Mouse (Mus musculus) splenic B cell, adult 2 months (primary cell): ENCODE data around the gene Sema4f.

Source experiments
- DNase-seq: peaks from one replicate; pipeline ENCODE4 v3.0.0-alpha.2; 2011; ENCODE audit warnings: low read depth, low spot score
- H3K27me3 ChIP-seq: 2 replicates; pipeline ENCODE4 v1.6.1; 2012; ENCODE audit warnings: mild to moderate bottlenecking, low read length, moderate library complexity, mixed read lengths; ENCODE audit not compliant: control insufficient read depth, poor library complexity, insufficient read depth, severe bottlenecking
- H3K36me3 ChIP-seq: 2 replicates; pipeline ENCODE4 v1.6.1; 2012; ENCODE audit warnings: mild to moderate bottlenecking, low read length, moderate library complexity, mixed read lengths; ENCODE audit not compliant: control insufficient read depth, poor library complexity, insufficient read depth, severe bottlenecking

Gene Sema4f

DNA sequence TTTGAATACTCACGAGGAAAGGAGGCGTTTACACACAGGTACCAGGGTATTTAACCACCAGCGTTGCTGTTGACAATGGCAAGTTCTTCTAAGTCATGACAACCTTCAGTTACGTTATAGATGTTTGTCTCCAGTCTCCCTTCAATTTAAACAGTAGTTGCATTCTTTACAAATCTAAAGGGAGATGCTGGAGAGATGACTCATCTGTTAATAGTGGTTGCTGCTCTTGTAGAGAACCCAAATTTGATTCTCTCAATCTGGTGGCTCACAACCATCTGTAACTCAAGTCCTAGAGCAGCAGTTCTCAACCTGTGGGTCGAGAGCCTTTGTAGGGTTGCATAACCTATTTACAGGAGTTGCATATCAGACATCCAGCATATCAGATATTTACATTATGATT is 71.1 kb downstream of the Sema4f start:
- Histone ChIP-seq H3K36me3 (no peaks in the 10 kb centered on the region), H3K27me3 (no peaks in the 10 kb centered on the region)
- no peak for DNase-seq

DNA sequence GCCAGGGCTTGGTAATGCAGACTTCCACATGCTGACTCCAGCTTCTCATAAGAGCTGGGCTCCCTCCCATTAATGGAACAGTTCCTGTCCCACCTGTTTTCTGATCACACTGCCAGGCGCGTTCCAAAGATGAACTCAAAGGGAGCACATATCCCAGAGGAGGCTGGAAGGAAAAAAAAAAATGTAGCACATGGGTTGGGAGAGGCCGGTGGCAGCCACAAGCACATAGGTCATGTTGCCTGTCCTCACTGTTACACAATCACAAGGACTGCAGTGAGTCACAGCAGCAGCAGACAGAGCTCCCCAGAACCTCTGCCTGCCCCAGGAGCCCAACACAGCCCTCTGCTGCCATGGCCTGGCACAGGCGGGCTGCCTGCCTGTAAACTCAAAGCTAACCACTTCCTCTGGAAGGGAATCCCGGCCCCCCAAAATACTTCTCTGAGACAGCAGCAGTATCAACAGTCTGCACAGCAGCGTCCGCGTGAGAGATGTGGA is 76.1 kb downstream of the Sema4f start:
- H3K36me3 ChIP-seq: no peaks in the 10 kb centered on the region
- DNase-seq: no peak

DNA sequence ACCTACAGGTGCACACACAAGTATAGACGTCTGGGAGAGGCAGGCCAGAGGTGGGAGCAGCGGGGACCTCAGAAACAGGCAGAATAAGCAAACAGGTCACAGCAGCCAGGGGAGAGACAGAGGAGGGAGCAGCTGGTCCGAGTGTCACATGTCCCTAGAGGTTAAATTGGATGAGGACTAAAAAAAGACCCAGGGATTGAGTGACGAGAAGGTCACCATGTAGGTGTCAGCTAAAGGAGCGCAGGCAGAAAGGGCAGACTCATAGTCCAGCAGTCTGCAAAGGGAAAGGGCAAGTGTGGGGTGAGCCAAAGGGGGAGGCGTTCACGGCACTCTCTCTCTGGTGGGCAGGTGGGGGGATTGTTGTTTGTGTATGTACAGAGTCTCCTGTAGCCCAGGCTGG is 77.1 kb downstream of the Sema4f start:
- DNase-seq: no peak
- no peaks in the 10 kb centered on the region for H3K27me3 ChIP-seq
- H3K36me3 ChIP-seq: no peaks in the 10 kb centered on the region

More for the DNA sequence above, 76.1 kb downstream of the Sema4f start:
- H3K27me3 ChIP-seq: no peaks in the 10 kb centered on the region

DNA sequence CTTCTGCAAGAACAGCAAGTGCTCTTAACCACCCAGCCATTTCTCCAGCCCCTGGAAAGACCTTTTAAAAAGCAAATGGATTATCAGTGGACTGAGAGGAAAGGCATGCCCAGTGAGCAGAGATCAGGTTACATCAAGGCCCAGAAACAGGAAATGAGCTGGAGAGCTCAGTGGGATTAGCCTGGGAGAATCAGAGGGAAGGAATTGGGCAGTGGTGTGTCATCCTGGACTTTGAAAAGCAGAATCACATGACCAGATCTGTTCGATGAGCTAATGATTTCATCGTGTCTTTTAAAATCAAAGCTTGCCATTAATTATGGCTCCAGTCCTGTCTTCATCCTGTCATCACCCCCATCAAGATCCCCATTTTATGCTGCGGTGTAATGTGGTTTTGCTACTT is 77.5 kb downstream of the Sema4f start:
- Histone ChIP-seq H3K27me3 (no peaks in the 10 kb centered on the region), H3K36me3 (no peaks in the 10 kb centered on the region)
- DNase-seq: no peak
